Mouse (Mus musculus): ENCODE data around the gene Trp53. TPM values are rescaled to one million over a fixed set of nuclear protein-coding genes. Genes with fewer than 3 reads are reported as not detected.
A peak's percentile ranks its signal among the peaks of the same experiment; 100 is the strongest.

The Trp53 gene
- total RNA-seq, 1 experiment from 2014 or later, result 74.1 TPM

DNA sequence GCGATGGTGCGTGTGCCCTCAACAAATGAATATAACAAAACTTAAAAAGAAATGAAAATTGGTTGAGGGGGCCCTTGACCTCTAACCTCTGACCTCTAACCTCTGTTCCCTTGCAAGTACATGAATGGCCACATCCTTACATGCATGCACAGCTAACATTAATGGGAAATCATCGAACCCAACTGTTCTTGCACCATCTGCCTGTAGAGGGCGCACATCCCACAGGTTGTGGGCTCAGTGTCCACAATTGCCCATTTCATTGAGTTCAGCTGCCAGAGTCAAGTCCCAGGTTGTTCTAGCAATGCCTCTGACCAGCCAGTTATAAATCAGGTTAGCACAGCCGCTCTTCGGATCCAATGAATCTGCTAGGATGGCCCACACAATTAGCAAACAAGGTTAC lies 48.1 kb downstream of the Trp53 start:
- peak; percentile 77 for DNase-seq

DNA sequence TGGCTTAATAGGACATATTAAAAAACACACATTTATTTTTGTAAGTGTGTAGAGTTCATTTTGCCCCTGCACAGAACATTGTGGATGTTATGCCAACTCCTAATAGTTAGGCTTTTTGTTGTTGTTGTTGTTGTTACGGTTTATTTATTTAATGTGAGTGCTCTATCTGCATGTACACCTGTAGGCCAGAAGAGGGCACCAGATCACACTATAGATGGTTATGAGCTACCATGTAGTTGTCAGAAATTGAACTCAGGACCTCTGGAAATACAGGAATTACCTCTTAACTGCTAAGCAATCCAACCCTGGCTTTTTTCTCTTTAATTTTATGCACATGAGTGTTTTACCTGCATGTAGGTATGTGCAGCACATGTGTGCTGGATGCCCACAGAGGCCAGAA lies 49.6 kb downstream of the Trp53 start:
- no peak for DNase-seq

GRCm38 (mm10) chr11:69632284-69633089 lies 52.3 kb downstream of the Trp53 start, which contains the start of gene Fxr2:
Gene Fxr2, plus strand, starts transcription at chr11:69632990.
- DNase-seq, result peak; percentile 99

GRCm38 (mm10) chr11:69633128-69633866 lies 53.1 kb downstream of the Trp53 start:
- no peak for DNase-seq

DNA sequence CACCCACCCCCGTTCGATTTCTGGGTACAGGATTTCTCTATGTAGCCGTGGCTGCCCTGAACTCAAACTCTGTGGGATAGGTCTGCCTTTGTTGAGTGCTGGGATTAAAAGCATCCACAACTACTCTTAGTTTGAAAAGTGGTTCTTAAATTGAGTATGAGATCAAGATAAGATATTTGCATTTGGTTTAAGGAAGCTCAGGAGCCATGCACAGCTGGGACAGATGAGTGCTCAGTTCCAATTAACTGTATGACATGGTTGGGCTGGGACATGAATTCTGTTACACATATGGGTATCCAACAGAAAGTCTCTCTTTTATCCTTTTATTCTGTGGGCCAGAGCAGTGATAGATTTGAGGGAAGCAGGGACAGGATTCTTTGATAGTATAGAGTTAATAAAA lies 55.3 kb downstream of the Trp53 start:
- DNase-seq, result no peak

Small RNA genes within 50 kb of the gene (microRNA-seq; reads per million reads assigned to microRNA genes)
- gene Mir467f, result 0 reads per million in 2 experiments

Other genes starting within 250 kb of the Trp53 start
- 6.8 and 7.7 TPM in 2 replicates for gene Rnf227, start 239.9 kb upstream of the Trp53 start, total RNA-seq (2021)
- 105 and 111 TPM in 2 replicates for gene Chd3, start 211.0 kb upstream of the Trp53 start, total RNA-seq (2021)
- gene Naa38, start 184.9 kb upstream of the Trp53 start, total RNA-seq (2021), result 127 and 149 TPM in 2 replicates
- gene Cyb5d1, start 184.7 kb upstream of the Trp53 start, total RNA-seq (2021), result 43.5 and 51.0 TPM in 2 replicates
- gene Tmem88, start 182.1 kb upstream of the Trp53 start, total RNA-seq (2021), result 13.9 and 16.9 TPM in 2 replicates
- 45.1 and 46.2 TPM in 2 replicates for gene Kdm6b, start 166.7 kb upstream of the Trp53 start, total RNA-seq (2021)
- 0.05 and 0.76 TPM in 2 replicates for gene Dnah2, start 31.2 kb upstream of the Trp53 start, total RNA-seq (2021)
- 0.38 and 1.5 TPM in 2 replicates for gene Efnb3, start 20.2 kb upstream of the Trp53 start, total RNA-seq (2021)
- 12.5 and 12.9 TPM in 2 replicates for gene Wrap53, start 104 bp upstream of the Trp53 start, total RNA-seq (2021)
- 34.0 and 38.0 TPM in 2 replicates for gene Atp1b2, start 25.6 kb downstream of the Trp53 start, total RNA-seq (2021)
- gene Shbg, start 37.5 kb downstream of the Trp53 start, total RNA-seq (2021), result not detected in 2 replicates
- 6.7 and 16.9 TPM in 2 replicates for gene Sat2, start 41.7 kb downstream of the Trp53 start, total RNA-seq (2021)
- gene Fxr2, start 52.6 kb downstream of the Trp53 start, total RNA-seq (2021), result 89.7 and 101 TPM in 2 replicates
- 0.39 TPM in 1 of 2 replicates, not detected in the other for gene Sox15, start 75.0 kb downstream of the Trp53 start, total RNA-seq (2021)
- gene Mpdu1, start 82.3 kb downstream of the Trp53 start, total RNA-seq (2021), result 123 and 137 TPM in 2 replicates
- 14.2 and 22.6 TPM in 2 replicates for gene Cd68, start 85.8 kb downstream of the Trp53 start, total RNA-seq (2021)
- gene Eif4a1, start 92.1 kb downstream of the Trp53 start, total RNA-seq (2021), result 624 and 654 TPM in 2 replicates
- 91.6 and 91.8 TPM in 2 replicates for gene Senp3, start 101.7 kb downstream of the Trp53 start, total RNA-seq (2021)
- gene Tnfsf13, start 105.4 kb downstream of the Trp53 start, total RNA-seq (2021), result 3.8 and 4.1 TPM in 2 replicates
- 16.6 and 25.6 TPM in 2 replicates for gene Tnfsf12, start 115.5 kb downstream of the Trp53 start, total RNA-seq (2021)
- gene Tnfsfm13, start 115.7 kb downstream of the Trp53 start, total RNA-seq (2021), result 3.8 and 4.6 TPM in 2 replicates
- gene Polr2a, start 178.3 kb downstream of the Trp53 start, total RNA-seq (2021), result 98.5 and 101 TPM in 2 replicates
- not detected in 2 replicates for gene Slc35g3, start 181.6 kb downstream of the Trp53 start, total RNA-seq (2021)
- gene Zbtb4, start 185.6 kb downstream of the Trp53 start, total RNA-seq (2021), result 39.5 and 65.8 TPM in 2 replicates
- gene Chrnb1, start 215.6 kb downstream of the Trp53 start, total RNA-seq (2021), result 1.8 and 2.4 TPM in 2 replicates
- gene Fgf11, start 221.5 kb downstream of the Trp53 start, total RNA-seq (2021), result 3.6 and 3.9 TPM in 2 replicates
- not detected in 2 replicates for gene Tmem102, start 225.3 kb downstream of the Trp53 start, total RNA-seq (2021)
- not detected in 2 replicates for gene Gm39566, start 234.9 kb downstream of the Trp53 start, total RNA-seq (2021)
- not detected in 2 replicates for gene Spem2, start 238.1 kb downstream of the Trp53 start, total RNA-seq (2021)
- gene Spem1, start 241.8 kb downstream of the Trp53 start, total RNA-seq (2021), result not detected in 2 replicates

Data from adrenal gland, postnatal 25 days (tissue).